In genomic region chr11:19983298-19983697, GRCm38 (mm10) we compare ENCODE assay signal across 11 mouse cellular contexts. TPM values are rescaled to one million over a fixed set of nuclear protein-coding genes. Genes with fewer than 3 reads are reported as not detected.
DNase-seq lines count a peak whose midpoint lies in the region; ATAC-seq lines count a peak whose summit lies in the region.
"Had no signal": no experiment of that assay in that cellular context is flagged by ENCODE, and none has a peak within 500 bp of the region (broad histone marks: within the 10 kb centered on the region; RNA-seq: fewer than 3 reads in every experiment).

No protein-coding gene starts in this region.

- no peak overlapping the region for H3K9ac ChIP-seq in heart, embryonic 11.5 days (ENCODE audit: low read depth, low read length)
- no peak overlapping the region for H3K9ac ChIP-seq in embryonic facial prominence, embryonic 15.5 days
- H3K9ac ChIP-seq: liver, embryonic 12.5 days had no signal

- H3K9me3 ChIP-seq in heart, embryonic 11.5 days (replicated peaks; ENCODE audit: control insufficient read depth, low read length), result no peaks in the 10 kb centered on the region
- H3K9me3 ChIP-seq in embryonic facial prominence, embryonic 15.5 days (replicated peaks), result no peaks in the 10 kb centered on the region
- H3K9me3 ChIP-seq: liver, embryonic 12.5 days had no signal

- no peak overlapping the region for H3K4me3 ChIP-seq in heart, embryonic 11.5 days (ENCODE audit: low read depth, low read length)
- no peak overlapping the region for H3K4me3 ChIP-seq in embryonic facial prominence, embryonic 15.5 days (replicated peaks)
- H3K4me3 ChIP-seq: liver, embryonic 12.5 days had no signal

- DNase-seq in heart, postnatal 14 days, result no peak
- peak; percentile 36 to 42 for DNase-seq in left cerebral cortex, adult 9 months (ENCODE audit: low spot score in 2 of 2)
- DNase-seq in left cerebral cortex, postnatal 10 days (ENCODE audit: extremely low spot score in 1 of 2, low spot score in 2 of 2), result no peak
- DNase-seq in right cerebral cortex, postnatal 10 days (ENCODE audit: low spot score in 2 of 2), result peak; percentile 47 to 60
- no peak for DNase-seq in spleen, adult 12 weeks (ENCODE audit: low spot score)
- DNase-seq: adrenal gland, adult 2 months; gastrocnemius, postnatal 10 days; kidney, postnatal 14 days had no signal

- no peaks in the 10 kb centered on the region for H3K36me3 ChIP-seq in heart, embryonic 11.5 days (ENCODE audit: control insufficient read depth, insufficient read depth, low read length)
- H3K36me3 ChIP-seq in embryonic facial prominence, embryonic 15.5 days, result no peaks in the 10 kb centered on the region
- H3K36me3 ChIP-seq: liver, embryonic 12.5 days had no signal

- H3K27ac ChIP-seq in heart, embryonic 11.5 days (ENCODE audit: low read depth, low read length), result 0 out of 2 replicates have a peak overlapping the region, but pooled peaks have one; percentile 12
- 0 out of 2 replicates have a peak overlapping the region, but pooled peaks have one; percentile 56 for H3K27ac ChIP-seq in embryonic facial prominence, embryonic 15.5 days (replicated peaks)

- H3K4me2 ChIP-seq in heart, embryonic 11.5 days, result no peak overlapping the region
- no peak overlapping the region for H3K4me2 ChIP-seq in embryonic facial prominence, embryonic 15.5 days (replicated peaks)
- H3K4me2 ChIP-seq: liver, embryonic 12.5 days had no signal

- H3K27me3 ChIP-seq in heart, embryonic 11.5 days (ENCODE audit: control insufficient read depth, insufficient read depth, low read length), result no peaks in the 10 kb centered on the region
- no peaks in the 10 kb centered on the region for H3K27me3 ChIP-seq in embryonic facial prominence, embryonic 15.5 days
- H3K27me3 ChIP-seq: liver, embryonic 12.5 days had no signal

- intact Hi-C loops in heart, postnatal 14 days (cut with DNase I), result no loop called here
- intact Hi-C loops in left cerebral cortex, postnatal 10 days (cut with DNase I), result no loop called here

- WGBS in heart, embryonic 11.5 days (ENCODE audit: insufficient replicate concordance), result 32% methylated on average over 4 of the region's 4 CpGs
- WGBS in embryonic facial prominence, embryonic 15.5 days, result 19% methylated on average over 4 of the region's 4 CpGs

- peaks cover 52% of the 10 kb centered on the region for H3K4me1 ChIP-seq in heart, embryonic 11.5 days (ENCODE audit: control insufficient read depth, insufficient read depth, low read length)
- peaks cover 63% of the 10 kb centered on the region for H3K4me1 ChIP-seq in embryonic facial prominence, embryonic 15.5 days

- no peak for ATAC-seq in heart, embryonic 11.5 days (replicated peaks; ENCODE audit: insufficient number of reproducible peaks, low FRiP score, low TSS enrichment)
- ATAC-seq in embryonic facial prominence, embryonic 15.5 days (ENCODE audit: insufficient number of reproducible peaks, low FRiP score, low TSS enrichment, low read depth), result no peak
- ATAC-seq: liver, embryonic 12.5 days had no signal

RNA-seq across cellular contexts. Expression of gene Spred2, which starts 59.1 kb away (rescaled TPM):
- polyA plus RNA-seq in heart, embryonic 11.5 days (2014; fragmentation: Nextera tagmentation; extraction: Ambion mirVana), result 4.4 and 4.7 TPM in 2 replicates
- 10 to 100 TPM; 27.1 to 27.3 TPM for total RNA-seq in heart, postnatal 14 days (2021)
- 10 to 100 TPM; 63.9 to 68.4 TPM for total RNA-seq in left cerebral cortex, postnatal 10 days (2021)
- 8.5 and 9.7 TPM in 2 replicates for polyA plus RNA-seq in embryonic facial prominence, embryonic 15.5 days (2015; fragmentation: Nextera tagmentation; extraction: Ambion mirVana)

Comparison
In these comparisons a context has a peak if more than half of its experiments do, and no peak if none do; other contexts are left out.
1. DNase-seq: peak in left cerebral cortex, adult 9 months (2 of 2) and right cerebral cortex, postnatal 10 days (2 of 2); none in heart, postnatal 14 days (0 of 2), left cerebral cortex, postnatal 10 days (0 of 2) and spleen, adult 12 weeks (single experiment).